Mouse (Mus musculus) MEL (cell line): ENCODE results near the gene Arhgap1. TPM values are rescaled to one million over a fixed set of nuclear protein-coding genes. Genes with fewer than 3 reads are reported as not detected.
"Not testable (repeated sequence)": the region's sequence is repeated elsewhere in the genome, so short reads cannot be mapped to it uniquely, and the experiment has no call there.

ENCODE experiments used
- DNase-seq: peaks from one replicate; pipeline ENCODE4 v3.0.0; 2011; ENCODE audit warnings: low read depth, low spot score
- H3K27ac ChIP-seq: 2 replicates; pipeline ENCODE4 v1.5.1; 2012; ENCODE audit warnings: low read depth, mild to moderate bottlenecking, control low read depth, low read length, moderate library complexity; ENCODE audit not compliant: control insufficient read depth
- H3K27me3 ChIP-seq, 2 experiments: fragments of 150-350 bp in 1 of 2; sonication (generic) in 1 of 2; 2 replicates each; pipeline ENCODE4 v1.6.1; 2012; ENCODE audit warnings: low read length in 2 of 2, mild to moderate bottlenecking in 2 of 2, improper control_type of control experiment in 1 of 2, moderate library complexity in 1 of 2; ENCODE audit not compliant: insufficient read depth in 2 of 2, control insufficient read depth in 1 of 2
- H3K36me3 ChIP-seq, 2 experiments: 2 replicates each; pipeline ENCODE4 v1.6.1; 2012 to 2014; ENCODE audit warnings: low read length in 2 of 2, improper control_type of control experiment in 1 of 2, inconsistent platforms in 1 of 2, mild to moderate bottlenecking in 1 of 2; ENCODE audit not compliant: insufficient read depth in 2 of 2, control insufficient read depth in 1 of 2
- H3K4me1 ChIP-seq, 2 experiments: fragments of 150-350 bp in 1 of 2; sonication (generic) in 1 of 2; 2 replicates each; pipeline ENCODE4 v1.6.1; 2012; ENCODE audit warnings: low read length in 2 of 2, improper control_type of control experiment in 1 of 2, mild to moderate bottlenecking in 1 of 2; ENCODE audit not compliant: insufficient read depth in 2 of 2, control insufficient read depth in 1 of 2
- H3K4me3 ChIP-seq, 2 experiments: fragments of 150-350 bp in 1 of 2; sonication (generic) in 1 of 2; 2 replicates each; pipeline ENCODE4 v1.5.1; 2012; ENCODE audit warnings: low read depth in 2 of 2, low read length in 2 of 2, mild to moderate bottlenecking in 2 of 2, moderate library complexity in 2 of 2, control low read depth in 1 of 2, improper control_type of control experiment in 1 of 2; ENCODE audit not compliant: control insufficient read depth in 1 of 2, insufficient read depth in 1 of 2
- H3K79me2 ChIP-seq: 2 replicates; pipeline ENCODE4 v1.6.1; 2012; ENCODE audit warnings: mild to moderate bottlenecking, low read length, moderate library complexity; ENCODE audit not compliant: control insufficient read depth, poor library complexity, insufficient read depth
- H3K9ac ChIP-seq: 2 replicates; pipeline ENCODE4 v1.6.1; 2012; ENCODE audit warnings: low read depth, mild to moderate bottlenecking, control low read depth, low read length, moderate library complexity; ENCODE audit not compliant: control insufficient read depth, poor library complexity, severe bottlenecking
- H3K9me3 ChIP-seq: fragments of 150-350 bp; sonication (generic); replicated peaks from 2 replicates; pipeline ENCODE4 v1.6.1; 2012; ENCODE audit warnings: mild to moderate bottlenecking, low read length, improper control_type of control experiment, moderate library complexity; ENCODE audit not compliant: insufficient read depth
- CHD1 ChIP-seq: IDR thresholded peaks from 2 replicates; pipeline ENCODE4 v1.6.1; 2012; ENCODE audit warnings: low read depth, mild to moderate bottlenecking, inconsistent platforms, low read length, improper control_type of control experiment
- CTCF ChIP-seq, 3 experiments: IDR thresholded peaks in 2 of 3; conservative IDR thresholded peaks in 1 of 3; 2 replicates each; pipeline ENCODE4 v1.5.1; 2011 to 2012; ENCODE audit warnings: low read length in 3 of 3, low read depth in 2 of 3, mild to moderate bottlenecking in 2 of 3, improper control_type of control experiment in 1 of 3, inconsistent platforms in 1 of 3, mixed read lengths in 1 of 3, moderate library complexity in 1 of 3; ENCODE audit not compliant: control insufficient read depth in 1 of 3, insufficient read depth in 1 of 3, poor library complexity in 1 of 3, severe bottlenecking in 1 of 3
- MEF2A ChIP-seq: IDR thresholded peaks from 2 replicates; pipeline ENCODE4 v1.6.1; 2014; ENCODE audit warnings: low read depth, mild to moderate bottlenecking, inconsistent platforms, low read length, improper control_type of control experiment; ENCODE audit not compliant: poor library complexity, insufficient replicate concordance, severe bottlenecking; ENCODE audit errors: extremely low read depth
- MXI1 ChIP-seq: IDR thresholded peaks from 2 replicates; pipeline ENCODE4 v1.6.1; 2011; ENCODE audit warnings: mild to moderate bottlenecking, low read depth, low read length, improper control_type of control experiment
- MYC ChIP-seq: IDR thresholded peaks from 2 replicates; pipeline ENCODE4 v1.6.1; 2011; ENCODE audit warnings: low read depth, mild to moderate bottlenecking, low read length, improper control_type of control experiment, moderate library complexity
- POLR2AphosphoS2 ChIP-seq: IDR thresholded peaks from 2 replicates; pipeline ENCODE4 v1.6.1; 2011; ENCODE audit warnings: low read length, improper control_type of control experiment
- POLR2AphosphoS5 ChIP-seq: IDR thresholded peaks from 2 replicates; pipeline ENCODE4 v1.6.1; 2012; ENCODE audit warnings: low read depth, borderline replicate concordance, mild to moderate bottlenecking, inconsistent platforms, low read length, moderate library complexity, mixed read lengths
- RAD21 ChIP-seq: IDR thresholded peaks from 2 replicates; pipeline ENCODE4 v1.6.1; 2011; ENCODE audit warnings: mild to moderate bottlenecking, low read depth, low read length, improper control_type of control experiment
- RCOR1 ChIP-seq: IDR thresholded peaks from 2 replicates; pipeline ENCODE4 v1.6.1; 2012; ENCODE audit warnings: low read depth, mild to moderate bottlenecking, inconsistent platforms, low read length, improper control_type of control experiment
- SMC3 ChIP-seq: IDR thresholded peaks from 2 replicates; pipeline ENCODE4 v1.6.1; 2011; ENCODE audit warnings: low read depth, low read length, improper control_type of control experiment
- UBTF ChIP-seq: IDR thresholded peaks from 2 replicates; pipeline ENCODE4 v1.6.1; 2012; ENCODE audit warnings: low read depth, mild to moderate bottlenecking, inconsistent platforms, low read length, improper control_type of control experiment, moderate library complexity, borderline replicate concordance; ENCODE audit not compliant: insufficient read depth
- ZC3H11A ChIP-seq: IDR thresholded peaks from 2 replicates; pipeline ENCODE4 v1.6.1; 2012; ENCODE audit warnings: low read depth, mild to moderate bottlenecking, inconsistent platforms, low read length, improper control_type of control experiment
- polyA plus RNA-seq, 2 experiments: library from polyadenylated mRNA; stranded (reverse) in 1 of 2; unstranded in 1 of 2; fragments of >175 nt in 1 of 2; fragments of >200 nt in 1 of 2; gene quantifications; 2 replicates each; pipeline versions ENCODE4 v1.2.1 to v1.2.4; 2012; ENCODE audit warnings: low replicate concordance in 2 of 2, low read depth in 1 of 2; ENCODE audit not compliant: insufficient read length in 2 of 2, insufficient read depth in 1 of 2, missing spikeins in 1 of 2
- total RNA-seq: library from RNA; depleted of rRNA; stranded (reverse); fragments of 300-350 nt; gene quantifications from 2 replicates; pipeline ENCODE4 v1.2.3, GENCODE M21; 2012

The Arhgap1 gene
- total and polyA plus RNA-seq, 3 experiments = 23.5 to 40.1 TPM; not detected in 1

DNA sequence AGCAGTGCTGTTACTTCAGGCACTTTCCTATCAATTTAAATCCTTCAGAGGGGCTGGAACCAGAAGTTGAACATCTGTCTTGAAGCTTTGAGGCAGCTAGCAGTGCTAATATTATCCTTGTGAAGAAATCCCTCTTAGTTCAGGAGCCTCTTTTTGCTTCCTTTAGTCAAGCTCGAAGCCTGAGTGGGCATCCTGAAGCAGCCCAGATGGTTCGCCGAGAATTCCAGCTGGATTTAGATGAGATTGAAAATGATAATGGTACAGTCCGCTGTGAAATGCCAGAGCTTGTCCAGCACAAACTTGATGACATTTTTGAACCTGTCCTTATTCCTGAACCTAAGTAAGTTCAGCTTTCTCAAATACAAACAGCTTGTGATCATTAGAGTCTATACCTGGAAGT, 49.2 kb upstream of the Arhgap1 start:
- Histone ChIP-seq H3K9me3 (no peaks in the 10 kb centered on the region), H3K27me3 (no peaks in the 10 kb centered on the region), H3K4me3 (no peak overlapping the region), H3K9ac (no peak overlapping the region), H3K4me1 (no peaks in the 10 kb centered on the region), H3K36me3 (peaks cover 0 to 34% of the 10 kb centered on the region in 2 experiments; a peak in 2 of 4 replicates), H3K27ac (no peak overlapping the region)
- no peak for DNase-seq
- TF ChIP-seq CHD1 (no peak), RCOR1 (no peak), UBTF (no peak), RAD21 (no peak), POLR2AphosphoS5 (no peak), MYC (no peak), POLR2AphosphoS2 (no peak), MXI1 (no peak), ZC3H11A (no peak)
- TF ChIP-seq, all 39 proteins: peak for 0
- no peaks in the 10 kb centered on the region for H3K79me2 ChIP-seq

DNA sequence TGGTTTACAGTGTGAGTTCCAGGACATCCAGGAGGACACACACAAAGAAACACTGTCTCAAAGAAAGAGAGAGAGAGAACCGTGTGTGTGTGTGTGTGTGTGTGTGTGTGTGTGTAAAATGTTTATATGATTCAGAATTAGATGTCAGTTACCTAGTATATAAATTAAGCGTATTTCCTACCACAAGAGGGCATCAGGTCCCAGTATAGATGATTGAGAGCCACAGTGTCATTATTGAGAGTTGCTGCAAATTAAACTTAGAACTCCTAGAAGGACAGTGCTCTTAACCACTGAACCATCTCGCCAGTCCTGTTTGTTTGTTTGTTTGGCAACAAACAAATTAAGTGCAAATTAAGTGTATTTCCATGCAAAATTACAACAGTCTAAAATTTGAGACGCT, 47.3 kb upstream of the Arhgap1 start:
- Histone ChIP-seq H3K9me3 (no peaks in the 10 kb centered on the region), H3K27me3 (no peaks in the 10 kb centered on the region), H3K9ac (no peak overlapping the region), H3K4me3 (no peak overlapping the region), H3K27ac (no peak overlapping the region), H3K36me3 (peaks cover 0 to 32% of the 10 kb centered on the region in 2 experiments; a peak in 2 of 4 replicates), H3K4me1 (no peaks in the 10 kb centered on the region), H3K79me2 (no peaks in the 10 kb centered on the region)
- DNase-seq = peak; percentile 49
- TF ChIP-seq SMC3 (peak; percentile 61), CTCF (IDR thresholded peaks at IDR 0.05 in 2 of 3, conservative IDR thresholded peaks at IDR 0.05 in 1 of 3; ENCODE audit: control insufficient read depth in 1 of 3, insufficient read depth in 1 of 3, low read depth in 2 of 3, low read length in 3 of 3, poor library complexity in 1 of 3, severe bottlenecking in 1 of 3) (peak in 2 of 3 experiments; percentile 18 to 56; a peak in 3 of 6 replicates), POLR2AphosphoS2 (no peak), MEF2A (no peak), RAD21 (peak; percentile 48), ZC3H11A (peak; percentile 31)

DNA sequence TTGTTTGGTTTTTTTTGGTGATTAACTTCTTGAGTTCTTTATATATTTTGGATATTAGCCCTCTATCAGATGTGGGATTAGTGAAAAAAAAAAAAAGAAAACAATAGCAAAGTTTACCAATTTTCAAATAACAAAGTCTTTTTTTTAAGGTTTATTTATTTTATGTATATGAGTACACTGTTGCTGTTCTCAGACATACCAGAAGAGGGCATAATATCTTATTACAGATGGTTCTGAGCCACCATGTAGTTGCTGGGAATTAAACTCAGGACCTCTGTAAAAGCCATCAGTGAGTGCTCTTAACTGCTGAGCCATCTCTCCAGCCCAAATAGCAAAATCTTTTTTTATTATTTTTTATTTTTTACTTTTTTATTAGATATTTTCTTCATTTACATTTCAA, 40.3 kb upstream of the Arhgap1 start:
- not testable (repeated sequence) for H3K79me2 ChIP-seq, H3K27ac ChIP-seq, H3K4me1 ChIP-seq, H3K9ac ChIP-seq, H3K27me3 ChIP-seq, H3K4me3 ChIP-seq, H3K9me3 ChIP-seq
- peak; percentile 34 for DNase-seq
- TF ChIP-seq CTCF (IDR thresholded peaks at IDR 0.05 in 2 of 3, conservative IDR thresholded peaks at IDR 0.05 in 1 of 3; ENCODE audit: control insufficient read depth in 1 of 3, insufficient read depth in 1 of 3, low read depth in 2 of 3, low read length in 3 of 3, poor library complexity in 1 of 3, severe bottlenecking in 1 of 3) = peak in 1 of 3 experiments; percentile 26; a peak in 1 of 6 replicates
- TF ChIP-seq SMC3 = peak; percentile 19; the same call in 1 of the 2 replicates
- H3K36me3 ChIP-seq = peaks cover 0 to 34% of the 10 kb centered on the region in 2 experiments; a peak in 2 of 4 replicates
